Mouse (Mus musculus): Measurements from ENCODE around the gene Fbxo24. TPM values are rescaled to one million over a fixed set of nuclear protein-coding genes. Genes with fewer than 3 reads are reported as not detected.
"Not testable (repeated sequence)": the region's sequence is repeated elsewhere in the genome, so short reads cannot be mapped to it uniquely, and the experiment has no call there.

Fbxo24 gene
- polyA plus RNA-seq, 1 experiment from 2014 or later = 0.11 TPM

GRCm38 (mm10) chr5:137639472-137639871 is 10.7 kb upstream of the Fbxo24 start:
- ATAC-seq (replicated peaks; ENCODE audit: insufficient number of reproducible peaks, insufficient read depth, low FRiP score, low read depth) = no peak
- H3K9me3 ChIP-seq (replicated peaks) = no peaks in the 10 kb centered on the region
- H3K27me3 ChIP-seq = peaks cover 15% of the 10 kb centered on the region
- WGBS = 69% methylated on average over 7 of the region's 7 CpGs
- H3K36me3 ChIP-seq = peaks cover 52% of the 10 kb centered on the region
- H3K9ac ChIP-seq = no peak overlapping the region
- H3K27ac ChIP-seq = no peak overlapping the region
- H3K4me2 ChIP-seq = no peak overlapping the region
- no peak overlapping the region for H3K4me3 ChIP-seq
- peaks cover 11% of the 10 kb centered on the region for H3K4me1 ChIP-seq (replicated peaks)

GRCm38 (mm10) chr5:137633397-137634084 is 4.7 kb upstream of the Fbxo24 start:
- Histone ChIP-seq H3K9ac (no peak overlapping the region), H3K4me2 (no peak overlapping the region), H3K27ac (no peak overlapping the region), H3K4me1 (replicated peaks) (peaks cover 26% of the 10 kb centered on the region), H3K27me3 (no peaks in the 10 kb centered on the region), H3K9me3 (replicated peaks) (no peaks in the 10 kb centered on the region), H3K36me3 (peaks cover 43% of the 10 kb centered on the region), H3K4me3 (no peak overlapping the region)
- WGBS = 65% methylated on average over 12 of the region's 12 CpGs
- ATAC-seq (replicated peaks; ENCODE audit: insufficient number of reproducible peaks, insufficient read depth, low FRiP score, low read depth) = no peak

DNA sequence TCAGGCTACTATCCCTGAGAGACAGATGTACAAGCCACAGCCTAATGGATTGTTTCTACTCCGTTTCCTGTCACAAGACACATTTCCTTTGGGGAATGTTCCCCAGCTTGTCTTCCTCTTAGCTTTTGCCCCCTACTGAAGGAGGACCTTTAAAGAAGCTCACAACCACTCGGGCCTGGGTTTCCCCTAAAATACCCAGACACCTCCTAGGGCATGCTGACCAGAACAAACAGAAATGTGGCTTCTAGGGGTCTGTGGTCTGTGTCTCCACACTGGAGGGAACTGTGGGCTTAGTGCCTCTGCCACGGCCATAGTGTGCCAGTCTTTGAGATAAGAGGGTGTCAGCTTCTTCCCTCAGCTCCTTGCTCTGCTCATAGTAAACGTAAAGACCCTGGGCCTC is 2.8 kb upstream of the Fbxo24 start:
- no peak for ATAC-seq (replicated peaks; ENCODE audit: insufficient number of reproducible peaks, insufficient read depth, low FRiP score, low read depth)
- Histone ChIP-seq H3K36me3 (peaks cover 24% of the 10 kb centered on the region), H3K9me3 (replicated peaks) (no peaks in the 10 kb centered on the region), H3K4me1 (replicated peaks) (peaks cover 34% of the 10 kb centered on the region), H3K27ac (peak overlapping the region; percentile 94), H3K27me3 (no peaks in the 10 kb centered on the region), H3K9ac (peak overlapping the region; percentile 34; the same call in 1 of the 2 replicates), H3K4me3 (peak overlapping the region; percentile 93), H3K4me2 (peak overlapping the region; percentile 89)
- 39% methylated on average over 4 of the region's 4 CpGs for WGBS

- no peak for ATAC-seq (replicated peaks; ENCODE audit: insufficient number of reproducible peaks, insufficient read depth, low FRiP score, low read depth)
- Histone ChIP-seq H3K4me1 (replicated peaks) (peaks cover 34% of the 10 kb centered on the region), H3K27ac (peak overlapping the region; percentile 94), H3K4me3 (peak overlapping the region; percentile 93), H3K27me3 (no peaks in the 10 kb centered on the region), H3K9ac (peak overlapping the region; percentile 34), H3K4me2 (peak overlapping the region; percentile 89), H3K36me3 (peaks cover 19% of the 10 kb centered on the region), H3K9me3 (replicated peaks) (no peaks in the 10 kb centered on the region)
- WGBS = 50% methylated on average over 9 of the region's 9 CpGs
These were observed 2.4 kb upstream of the Fbxo24 start for GRCm38 (mm10) chr5:137631171-137631570.

- H3K4me1 ChIP-seq (replicated peaks) = peaks cover 34% of the 10 kb centered on the region
- peak overlapping the region; percentile 93 for H3K4me3 ChIP-seq
- H3K36me3 ChIP-seq = peaks cover 14% of the 10 kb centered on the region
- H3K27me3 ChIP-seq = no peaks in the 10 kb centered on the region
- 32% methylated on average over 3 of the region's 3 CpGs for WGBS
- peak overlapping the region; percentile 88 for H3K9ac ChIP-seq
- H3K27ac ChIP-seq = peak overlapping the region; percentile 94
- peak overlapping the region; percentile 89 for H3K4me2 ChIP-seq
- H3K9me3 ChIP-seq (replicated peaks) = no peaks in the 10 kb centered on the region
- no peak for ATAC-seq (replicated peaks; ENCODE audit: insufficient number of reproducible peaks, insufficient read depth, low FRiP score, low read depth)
These were observed 1.8 kb upstream of the Fbxo24 start for GRCm38 (mm10) chr5:137630602-137631001.

- peak overlapping the region; percentile 88 for H3K9ac ChIP-seq
- H3K27ac ChIP-seq = peak overlapping the region; percentile 94
- no peak for ATAC-seq (replicated peaks; ENCODE audit: insufficient number of reproducible peaks, insufficient read depth, low FRiP score, low read depth)
- peaks cover 34% of the 10 kb centered on the region for H3K4me1 ChIP-seq (replicated peaks)
- peaks cover 8% of the 10 kb centered on the region; the same call in 1 of the 2 replicates for H3K36me3 ChIP-seq
- H3K9me3 ChIP-seq (replicated peaks) = no peaks in the 10 kb centered on the region
- 10% methylated on average over 6 of the region's 6 CpGs for WGBS
- H3K4me2 ChIP-seq = peak overlapping the region; percentile 89
- no peaks in the 10 kb centered on the region for H3K27me3 ChIP-seq
- peak overlapping the region; percentile 93 for H3K4me3 ChIP-seq
These were observed 1.2 kb upstream of the Fbxo24 start for GRCm38 (mm10) chr5:137629906-137630545.

DNA sequence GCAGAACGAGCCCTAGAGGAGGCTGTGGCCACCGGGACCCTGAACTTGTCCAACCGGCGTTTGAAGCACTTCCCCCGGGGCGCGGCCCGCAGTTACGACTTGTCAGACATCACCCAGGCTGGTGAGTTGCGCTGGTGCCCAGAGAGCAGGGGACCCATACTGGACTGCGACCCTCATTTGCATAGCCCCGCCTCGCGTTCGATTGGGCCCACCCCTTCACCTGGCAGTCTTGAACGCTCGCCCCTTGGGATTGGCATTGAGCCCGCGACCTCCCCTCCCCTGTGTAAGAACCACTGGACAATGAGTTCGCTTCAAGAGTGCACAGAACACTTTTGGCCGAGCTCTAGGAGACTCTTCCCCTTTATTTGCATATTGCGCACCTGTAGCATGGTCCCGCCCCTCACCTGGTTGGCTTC is 512 bp upstream of the Fbxo24 start:
- Histone ChIP-seq H3K27ac (peak overlapping the region; percentile 94), H3K36me3 (peaks cover 8% of the 10 kb centered on the region; the same call in 1 of the 2 replicates), H3K4me1 (replicated peaks) (peaks cover 34% of the 10 kb centered on the region), H3K4me2 (peak overlapping the region; percentile 89), H3K9me3 (replicated peaks) (no peaks in the 10 kb centered on the region), H3K9ac (peak overlapping the region; percentile 88), H3K27me3 (no peaks in the 10 kb centered on the region), H3K4me3 (peak overlapping the region; percentile 93)
- WGBS = under 1% methylated on average over 23 of the region's 23 CpGs
- peak; percentile 11 for ATAC-seq (replicated peaks; ENCODE audit: insufficient number of reproducible peaks, insufficient read depth, low FRiP score, low read depth)

- Histone ChIP-seq H3K4me2 (peak overlapping the region; percentile 84), H3K36me3 (no peaks in the 10 kb centered on the region), H3K9me3 (replicated peaks) (no peaks in the 10 kb centered on the region), H3K4me1 (replicated peaks) (peaks cover 34% of the 10 kb centered on the region), H3K27ac (peak overlapping the region; percentile 92), H3K4me3 (peak overlapping the region; percentile 93), H3K9ac (peak overlapping the region; percentile 71), H3K27me3 (no peaks in the 10 kb centered on the region)
- 4% methylated on average over 9 of the region's 9 CpGs for whole genome bisulfite sequencing
- ATAC-seq (replicated peaks; ENCODE audit: insufficient number of reproducible peaks, insufficient read depth, low FRiP score, low read depth) = no peak
These were observed 811 bp downstream of the Fbxo24 start for GRCm38 (mm10) chr5:137627991-137628390.

GRCm38 (mm10) chr5:137623937-137624530 is 4.8 kb downstream of the Fbxo24 start:
- no peak overlapping the region for H3K4me3 ChIP-seq
- H3K4me1 ChIP-seq (replicated peaks) = peaks cover 7% of the 10 kb centered on the region
- no peak overlapping the region for H3K9ac ChIP-seq
- 63% methylated on average over 11 of the region's 11 CpGs for WGBS
- no peaks in the 10 kb centered on the region for H3K9me3 ChIP-seq (replicated peaks)
- no peaks in the 10 kb centered on the region for H3K36me3 ChIP-seq
- H3K4me2 ChIP-seq = no peak overlapping the region
- ATAC-seq (replicated peaks; ENCODE audit: insufficient number of reproducible peaks, insufficient read depth, low FRiP score, low read depth) = no peak
- H3K27ac ChIP-seq = no peak overlapping the region
- no peaks in the 10 kb centered on the region for H3K27me3 ChIP-seq

GRCm38 (mm10) chr5:137615347-137615746 is 13.5 kb downstream of the Fbxo24 start:
- H3K4me2 ChIP-seq = no peak overlapping the region
- no peaks in the 10 kb centered on the region for H3K9me3 ChIP-seq (replicated peaks)
- no peak overlapping the region for H3K27ac ChIP-seq
- H3K9ac ChIP-seq = no peak overlapping the region
- ATAC-seq (replicated peaks; ENCODE audit: insufficient number of reproducible peaks, insufficient read depth, low FRiP score, low read depth) = no peak
- H3K27me3 ChIP-seq = no peaks in the 10 kb centered on the region
- 87% methylated on average over 7 of the region's 7 CpGs for WGBS
- no peak overlapping the region for H3K4me3 ChIP-seq
- H3K36me3 ChIP-seq = no peaks in the 10 kb centered on the region
- peaks cover 30% of the 10 kb centered on the region for H3K4me1 ChIP-seq (replicated peaks)

- not testable (repeated sequence) for ATAC-seq (replicated peaks; ENCODE audit: insufficient number of reproducible peaks, insufficient read depth, low FRiP score, low read depth); H3K4me3 ChIP-seq; H3K9ac ChIP-seq; H3K27me3 ChIP-seq; H3K9me3 ChIP-seq (replicated peaks); H3K27ac ChIP-seq; H3K36me3 ChIP-seq; H3K4me2 ChIP-seq
- 90% methylated on average over 2 of the region's 2 CpGs for WGBS
- peaks cover 35% of the 10 kb centered on the region for H3K4me1 ChIP-seq (replicated peaks)
These were observed 13.9 kb downstream of the Fbxo24 start for GRCm38 (mm10) chr5:137614921-137615320.
